Mouse (Mus musculus) retina, adult 2 months (tissue): ENCODE results near the gene Tcp11l2.

Experiments
- DNase-seq: peaks from one replicate; pipeline ENCODE4 v3.0.0-alpha.2; 2012; ENCODE audit warnings: low read depth, low spot score

Gene Tcp11l2

DNA sequence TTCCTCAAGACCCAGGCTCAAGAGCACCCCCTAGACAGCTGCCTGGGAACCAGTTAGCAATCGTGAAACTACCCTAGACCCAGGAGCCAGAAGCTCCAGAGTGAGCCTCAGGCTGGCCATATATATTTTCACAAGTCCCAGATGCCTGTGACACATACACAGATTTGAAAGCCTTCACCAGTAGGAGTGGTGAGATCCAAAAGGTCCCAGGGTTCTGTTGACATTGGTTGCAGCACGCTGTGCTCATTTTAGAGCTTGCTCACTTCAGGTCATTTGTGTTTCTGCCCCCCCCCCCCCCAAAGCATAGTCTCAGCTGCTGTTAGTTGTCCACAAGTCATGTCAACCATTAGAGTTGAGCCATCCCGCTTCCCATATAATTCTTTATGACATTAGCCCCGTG is 77.6 kb downstream of the Tcp11l2 start:
- no peak for DNase-seq

DNA sequence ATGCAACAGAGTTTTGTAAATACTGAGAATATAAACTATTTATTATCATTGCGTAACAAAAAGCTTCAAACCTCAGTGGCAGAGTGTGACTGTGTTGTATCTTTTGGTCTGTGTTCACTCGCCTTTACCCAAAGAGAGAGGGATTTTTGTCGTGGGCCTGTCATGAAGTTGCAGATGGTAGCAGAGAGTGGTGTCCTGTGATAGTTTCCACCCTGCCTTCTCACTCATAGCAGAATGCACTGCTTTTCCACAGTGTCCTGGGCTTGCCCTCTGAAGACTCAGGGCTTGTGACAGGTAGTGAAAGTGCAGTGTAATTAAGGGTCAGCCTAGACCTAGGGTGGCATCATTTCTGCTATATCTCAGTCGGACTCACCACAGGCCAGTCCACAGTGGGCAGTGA is 78.3 kb downstream of the Tcp11l2 start:
- no peak for DNase-seq

DNA sequence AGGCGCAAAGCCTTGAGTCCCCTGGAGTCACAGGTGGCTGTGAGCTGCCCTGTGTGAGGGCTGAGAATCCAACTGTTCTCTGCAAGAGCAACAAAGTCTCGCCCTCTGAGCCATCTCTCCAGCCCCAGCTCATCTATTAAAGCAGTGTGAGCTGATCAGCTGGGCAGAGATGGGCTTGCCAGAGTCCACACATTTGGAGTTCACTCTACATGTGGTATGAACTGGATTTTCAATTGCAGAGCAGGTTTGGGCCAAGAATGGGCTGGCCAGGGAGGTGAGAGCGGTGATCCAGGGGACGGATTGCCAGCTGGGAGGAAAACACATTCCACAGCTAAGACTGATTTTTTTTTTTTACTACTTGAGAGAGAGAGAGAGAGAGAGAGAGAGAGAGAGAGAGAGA is 80.2 kb downstream of the Tcp11l2 start:
- DNase-seq, result no peak

DNA sequence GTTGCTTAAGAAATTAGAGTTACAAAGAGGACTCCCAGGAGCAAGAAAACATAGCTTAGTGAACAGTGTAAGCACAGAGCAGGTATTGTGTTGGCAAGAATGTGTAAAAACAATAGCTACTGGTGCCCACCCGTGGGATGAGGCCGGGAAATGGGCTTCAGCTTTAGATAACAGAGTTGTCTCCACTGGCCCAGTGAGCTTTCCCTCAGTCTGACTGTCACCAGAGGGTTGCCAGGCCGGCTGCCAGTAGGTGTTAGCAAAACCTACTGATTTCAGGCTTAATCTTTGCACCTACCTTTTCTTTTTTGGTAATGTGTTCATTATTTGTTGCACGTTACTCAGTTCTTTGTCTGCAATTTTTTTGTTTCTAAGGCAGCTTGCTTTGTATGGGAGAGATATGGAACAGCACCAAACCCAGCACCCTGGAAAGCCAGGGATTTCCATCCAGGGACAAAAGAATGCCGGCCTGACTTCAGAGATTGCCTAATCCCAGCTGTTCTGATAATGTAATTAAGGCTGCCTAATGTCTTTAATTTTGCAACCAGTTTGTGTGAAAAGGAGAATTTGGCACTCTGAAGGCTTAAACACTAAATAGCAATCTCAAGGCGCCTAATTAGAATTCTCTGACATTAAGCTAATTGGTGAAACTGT is 81.1 kb downstream of the Tcp11l2 start:
- no peak for DNase-seq

- DNase-seq, result no peak
Observed at GRCm38 (mm10) chr10:84658088-84658848, 81.8 kb downstream of the Tcp11l2 start.

DNA sequence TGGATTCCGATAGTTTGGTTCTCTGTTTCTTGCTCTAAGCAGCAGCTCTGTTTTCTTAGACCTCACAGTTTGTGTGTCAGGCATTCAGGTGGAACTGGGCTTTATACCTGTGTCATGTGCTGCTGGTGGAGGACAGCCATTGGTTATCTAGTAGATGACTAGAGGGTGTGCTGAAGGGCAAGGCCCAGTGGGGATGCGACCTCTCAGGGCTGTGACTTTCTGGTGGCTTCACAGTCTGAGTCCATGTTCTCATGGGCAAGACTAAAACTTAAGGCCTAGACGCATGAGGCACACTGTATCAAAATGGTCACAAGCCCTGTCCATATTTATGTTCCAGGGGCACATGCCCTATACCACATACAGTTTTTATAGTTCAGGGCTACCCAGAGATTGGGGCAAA is 82.9 kb downstream of the Tcp11l2 start:
- DNase-seq, result no peak

DNA sequence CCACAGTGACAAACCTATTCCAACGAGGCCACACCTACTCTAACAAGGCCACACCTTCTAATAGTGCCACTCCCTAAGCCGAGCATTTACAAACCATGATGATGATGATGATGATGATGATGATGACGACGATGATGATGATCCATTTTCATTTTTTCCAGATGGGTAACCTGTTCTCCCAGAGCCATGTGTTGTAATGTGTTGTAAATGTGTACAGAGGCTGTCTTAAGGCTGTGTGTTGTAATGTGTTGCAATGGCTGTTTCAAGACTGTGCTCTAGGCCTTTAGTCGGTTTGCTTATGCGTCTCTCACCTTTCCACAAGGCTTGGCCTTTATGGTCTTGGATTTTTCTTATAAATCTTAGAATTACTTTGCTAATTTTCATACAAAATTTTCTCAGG is 85.7 kb downstream of the Tcp11l2 start:
- no peak for DNase-seq
